Mouse (Mus musculus) stomach, embryonic 14.5 days (tissue): ENCODE data around the gene Dpf2. TPM values are rescaled to one million over a fixed set of nuclear protein-coding genes. Genes with fewer than 3 reads are reported as not detected.

Experiments
- ATAC-seq: fragments of 200-750 bp; cut with Nextera tagmentation; 2 replicates; pipeline ENCODE4 v1.8.0; 2017; ENCODE audit warnings: low read depth, moderate TSS enrichment; ENCODE audit not compliant: insufficient number of reproducible peaks, insufficient read depth, low FRiP score
- H3K27ac ChIP-seq: fragments of 300-500 bp; sonication (generic); 2 replicates; pipeline ENCODE4 v1.5.1; 2014; ENCODE audit warnings: mild to moderate bottlenecking, low read length, moderate library complexity, mixed read lengths
- H3K27me3 ChIP-seq: fragments of 300-500 bp; sonication (generic); 2 replicates; pipeline ENCODE4 v1.6.1; 2014; ENCODE audit warnings: low read length, control low read depth, mixed read lengths; ENCODE audit not compliant: control insufficient read depth, insufficient read depth
- H3K36me3 ChIP-seq: fragments of 300-500 bp; sonication (generic); 2 replicates; pipeline ENCODE4 v1.6.1; 2014; ENCODE audit warnings: mild to moderate bottlenecking, control low read depth, low read length, moderate library complexity, mixed read lengths; ENCODE audit not compliant: control insufficient read depth, insufficient read depth
- H3K4me1 ChIP-seq: fragments of 300-500 bp; sonication (generic); 2 replicates; pipeline ENCODE4 v1.6.1; 2014; ENCODE audit warnings: low read length, control low read depth, mixed read lengths; ENCODE audit not compliant: control insufficient read depth, insufficient read depth
- H3K4me2 ChIP-seq: fragments of 300-500 bp; sonication (generic); replicated peaks from 2 replicates; pipeline ENCODE4 v1.6.1; 2014; ENCODE audit warnings: low read depth, low read length, control low read depth
- H3K4me3 ChIP-seq: fragments of 300-500 bp; sonication (generic); 2 replicates; pipeline ENCODE4 v1.5.1; 2014; ENCODE audit warnings: low read depth, low read length, control low read depth
- H3K9ac ChIP-seq: fragments of 300-500 bp; sonication (generic); replicated peaks from 2 replicates; pipeline ENCODE4 v1.6.1; 2014; ENCODE audit warnings: low read depth, mild to moderate bottlenecking, control low read depth, low read length, moderate library complexity, mixed read lengths
- H3K9me3 ChIP-seq: fragments of 300-500 bp; sonication (generic); 2 replicates; pipeline ENCODE4 v1.6.1; 2016; ENCODE audit warnings: low read depth, low read length, control low read depth; ENCODE audit not compliant: control insufficient read depth
- WGBS: fragments of 180-500 bp; shearing (Covaris S2); extraction: QIAGEN DNeasy Blood & Tissue Kit; methylation state at CpG from one replicate; pipeline ENCODE4 v1.1.7; 2014; 5-methylcytosine and 5-hydroxymethylcytosine counted together
- polyA plus RNA-seq: library from polyadenylated mRNA; unstranded; fragments of >200 nt; fragmentation: Nextera tagmentation; extraction: Ambion mirVana; gene quantifications from 2 replicates; pipeline ENCODE4 v1.2.1, GENCODE M21; 2014

Gene Dpf2
- polyA plus RNA-seq, 1 experiment from 2014 or later, result 148 TPM

GRCm38 (mm10) chr19:5874391-5874968, 38.3 kb downstream of the Dpf2 start:
- H3K9ac ChIP-seq, result peak overlapping the region; percentile 64
- H3K27ac ChIP-seq, result peak overlapping the region; percentile 39; the same call in 1 of the 2 replicates
- no peak for ATAC-seq
- no peaks in the 10 kb centered on the region for H3K27me3 ChIP-seq
- H3K4me3 ChIP-seq, result peak overlapping the region; percentile 78
- H3K4me2 ChIP-seq, result peak overlapping the region; percentile 96
- H3K4me1 ChIP-seq, result peaks cover 25% of the 10 kb centered on the region
- H3K9me3 ChIP-seq, result no peaks in the 10 kb centered on the region
- WGBS, result 11% methylated on average over 13 of the region's 13 CpGs
- peaks cover 8% of the 10 kb centered on the region; the same call in 1 of the 2 replicates for H3K36me3 ChIP-seq

- Histone ChIP-seq H3K9ac (no peak overlapping the region), H3K27me3 (no peaks in the 10 kb centered on the region), H3K9me3 (no peaks in the 10 kb centered on the region), H3K27ac (no peak overlapping the region), H3K4me3 (no peak overlapping the region), H3K4me2 (peak overlapping the region; percentile 96; the same call in 1 of the 2 replicates), H3K36me3 (peaks cover 19% of the 10 kb centered on the region), H3K4me1 (peaks cover 23% of the 10 kb centered on the region)
- ATAC-seq, result no peak
- 80% methylated on average over 19 of the region's 19 CpGs for WGBS
Observed at GRCm38 (mm10) chr19:5872931-5873556, 39.8 kb downstream of the Dpf2 start.

GRCm38 (mm10) chr19:5872528-5872927, 40.3 kb downstream of the Dpf2 start:
- no peak overlapping the region for H3K9ac ChIP-seq
- no peaks in the 10 kb centered on the region for H3K9me3 ChIP-seq
- no peak overlapping the region for H3K27ac ChIP-seq
- H3K36me3 ChIP-seq, result peaks cover 24% of the 10 kb centered on the region
- no peak for ATAC-seq
- peaks cover 23% of the 10 kb centered on the region for H3K4me1 ChIP-seq
- no peak overlapping the region for H3K4me3 ChIP-seq
- H3K4me2 ChIP-seq, result no peak overlapping the region
- H3K27me3 ChIP-seq, result no peaks in the 10 kb centered on the region
- 85% methylated on average over 4 of the region's 4 CpGs for WGBS

- Histone ChIP-seq H3K4me1 (peaks cover 23% of the 10 kb centered on the region), H3K27ac (peak overlapping the region; percentile 64), H3K36me3 (peaks cover 24% of the 10 kb centered on the region), H3K9ac (no peak overlapping the region), H3K4me2 (peak overlapping the region; percentile 11), H3K9me3 (no peaks in the 10 kb centered on the region), H3K27me3 (no peaks in the 10 kb centered on the region), H3K4me3 (no peak overlapping the region)
- ATAC-seq, result no peak
- 34% methylated on average over 6 of the region's 6 CpGs for WGBS
Observed at GRCm38 (mm10) chr19:5871683-5872082, 41.1 kb downstream of the Dpf2 start.

- WGBS, result 6% methylated on average over 7 of the region's 7 CpGs
- peak overlapping the region; percentile 64 for H3K27ac ChIP-seq
- no peak overlapping the region; the same call in 1 of the 2 replicates for H3K9ac ChIP-seq
- no peak overlapping the region for H3K4me3 ChIP-seq
- H3K27me3 ChIP-seq, result no peaks in the 10 kb centered on the region
- H3K9me3 ChIP-seq, result no peaks in the 10 kb centered on the region
- peaks cover 23% of the 10 kb centered on the region for H3K4me1 ChIP-seq
- H3K4me2 ChIP-seq, result peak overlapping the region; percentile 11
- ATAC-seq, result peak; percentile 38
- peaks cover 24% of the 10 kb centered on the region for H3K36me3 ChIP-seq
Observed at GRCm38 (mm10) chr19:5871273-5871672, 41.5 kb downstream of the Dpf2 start.

GRCm38 (mm10) chr19:5868096-5868495, 44.7 kb downstream of the Dpf2 start:
- peaks cover 35% of the 10 kb centered on the region for H3K36me3 ChIP-seq
- H3K27me3 ChIP-seq, result no peaks in the 10 kb centered on the region
- H3K27ac ChIP-seq, result no peak overlapping the region
- H3K4me3 ChIP-seq, result no peak overlapping the region
- WGBS, result 73% methylated on average over 6 of the region's 6 CpGs
- ATAC-seq, result no peak
- peaks cover 14% of the 10 kb centered on the region for H3K4me1 ChIP-seq
- H3K4me2 ChIP-seq, result no peak overlapping the region
- H3K9ac ChIP-seq, result no peak overlapping the region
- no peaks in the 10 kb centered on the region for H3K9me3 ChIP-seq

GRCm38 (mm10) chr19:5864710-5865398, 48.0 kb downstream of the Dpf2 start:
- Histone ChIP-seq H3K4me1 (no peaks in the 10 kb centered on the region), H3K4me3 (no peak overlapping the region), H3K9me3 (no peaks in the 10 kb centered on the region), H3K27me3 (no peaks in the 10 kb centered on the region), H3K4me2 (no peak overlapping the region), H3K36me3 (peaks cover 50% of the 10 kb centered on the region), H3K9ac (no peak overlapping the region), H3K27ac (no peak overlapping the region)
- WGBS, result 93% methylated on average over 20 of the region's 20 CpGs
- ATAC-seq, result no peak

GRCm38 (mm10) chr19:5863776-5864175, 49.0 kb downstream of the Dpf2 start:
- H3K27ac ChIP-seq, result no peak overlapping the region
- no peaks in the 10 kb centered on the region for H3K4me1 ChIP-seq
- peaks cover 46% of the 10 kb centered on the region for H3K36me3 ChIP-seq
- no peak overlapping the region for H3K4me2 ChIP-seq
- H3K9me3 ChIP-seq, result no peaks in the 10 kb centered on the region
- no peak overlapping the region for H3K9ac ChIP-seq
- ATAC-seq, result no peak
- 97% methylated on average over 5 of the region's 5 CpGs for WGBS
- no peaks in the 10 kb centered on the region for H3K27me3 ChIP-seq
- H3K4me3 ChIP-seq, result no peak overlapping the region
